Mouse (Mus musculus) heart, adult 2 months (tissue): ENCODE data around the gene Optc. TPM values are rescaled to one million over a fixed set of nuclear protein-coding genes. Genes with fewer than 3 reads are reported as not detected.

Source experiments
- DNase-seq, 2 experiments: peaks; one replicate each; pipeline ENCODE4 v3.0.0; 2021
- H3K27ac ChIP-seq: fragments of 200-600 bp; 2 replicates; pipeline ENCODE4 v1.8.1; 2022
- H3K27me3 ChIP-seq: fragments of 200-500 bp; 2 replicates; pipeline ENCODE4 v1.6.1; 2012; ENCODE audit warnings: mild to moderate bottlenecking, low read length, inconsistent platforms, mixed read lengths; ENCODE audit not compliant: control insufficient read depth, insufficient read depth
- H3K36me3 ChIP-seq: fragments of 200-500 bp; 2 replicates; pipeline ENCODE4 v1.6.1; 2012; ENCODE audit warnings: low read length, inconsistent platforms; ENCODE audit not compliant: control insufficient read depth, insufficient read depth
- H3K4me1 ChIP-seq: fragments of 200-500 bp; 2 replicates; pipeline ENCODE4 v1.6.1; 2011; ENCODE audit warnings: low read length; ENCODE audit not compliant: control insufficient read depth, insufficient read depth
- H3K4me3 ChIP-seq: fragments of 200-600 bp; 2 replicates; pipeline ENCODE4 v1.8.1; 2022
- H3K79me2 ChIP-seq: fragments of 200-500 bp; replicated peaks from 2 replicates; pipeline ENCODE4 v1.6.1; 2012; ENCODE audit warnings: mild to moderate bottlenecking, inconsistent platforms, low read length, moderate library complexity, mixed read lengths; ENCODE audit not compliant: control insufficient read depth, insufficient read depth
- H3K9ac ChIP-seq: fragments of 200-500 bp; 2 replicates; pipeline ENCODE4 v1.6.1; 2012; ENCODE audit warnings: low read depth, mild to moderate bottlenecking, control low read depth, inconsistent platforms, low read length, mixed read lengths
- CTCF ChIP-seq: fragments of 200-600 bp; IDR thresholded peaks from 2 replicates; pipeline ENCODE4 v1.8.1; 2022; ENCODE audit warnings: antibody characterized with exemption, mild to moderate bottlenecking, moderate library complexity
- EP300 ChIP-seq: fragments of 200-500 bp; IDR thresholded peaks from 2 replicates; pipeline ENCODE4 v1.6.1; 2011; ENCODE audit warnings: low read depth, low read length, control low read depth; ENCODE audit not compliant: insufficient read depth
- POLR2A ChIP-seq: fragments of 200-500 bp; IDR thresholded peaks from 2 replicates; pipeline ENCODE4 v1.6.1; 2011; ENCODE audit warnings: mild to moderate bottlenecking, low read depth, low read length, control low read depth; ENCODE audit not compliant: insufficient read depth
- WGBS: fragments of 180-500 bp; shearing (Covaris S2); methylation state at CpG from one replicate; pipeline ENCODE4 v1.1.7; 2018; 5-methylcytosine and 5-hydroxymethylcytosine counted together
- intact Hi-C: fragments of 180-260 bp; cut with DNase I; formaldehyde crosslinking; loops from one replicate; pipeline ENCODE4 v1.15.1; 2025
- polyA plus RNA-seq: library from polyadenylated mRNA; depleted of rRNA; stranded (reverse); fragments of >200 nt; gene quantifications from 2 replicates; pipeline ENCODE4 v1.2.3, GENCODE M21; 2012
- total RNA-seq, 2 experiments: library from RNA; stranded (reverse); gene quantifications; 2 replicates each; pipeline ENCODE4 v1.2.3; 2021

Gene Optc
- total and polyA plus RNA-seq, 3 experiments: 0.34 to 2.4 (median 0.36) TPM

GRCm38 (mm10) chr1:133915115-133915514 lies 7.3 kb upstream of the Optc start:
- no peak for TF ChIP-seq EP300
- TF ChIP-seq POLR2A: no peak
- TF ChIP-seq CTCF: no peak
- H3K79me2 ChIP-seq: no peaks in the 10 kb centered on the region
- WGBS: 83% methylated on average over 13 of the region's 13 CpGs
- no peaks in the 10 kb centered on the region for H3K27me3 ChIP-seq
- no peak for DNase-seq
- intact Hi-C loops: loop anchor here (5.0 kb wide), 1 partner anchor 783 kb away; the partner anchor contains the start of gene Ppp1r15b
- no peak overlapping the region for H3K27ac ChIP-seq
- H3K36me3 ChIP-seq: peaks cover 3% of the 10 kb centered on the region
- H3K4me1 ChIP-seq: peaks cover 25% of the 10 kb centered on the region
- H3K9ac ChIP-seq: no peak overlapping the region
- no peak overlapping the region for H3K4me3 ChIP-seq

GRCm38 (mm10) chr1:133913018-133913417 lies 5.2 kb upstream of the Optc start:
- 57% methylated on average over 6 of the region's 6 CpGs for WGBS
- H3K4me3 ChIP-seq: no peak overlapping the region
- H3K4me1 ChIP-seq: peaks cover 23% of the 10 kb centered on the region
- H3K36me3 ChIP-seq: peaks cover 3% of the 10 kb centered on the region
- TF ChIP-seq EP300 (no peak), POLR2A (no peak), CTCF (no peak)
- DNase-seq: no peak
- H3K27me3 ChIP-seq: no peaks in the 10 kb centered on the region
- H3K79me2 ChIP-seq: no peaks in the 10 kb centered on the region
- no peak overlapping the region for H3K27ac ChIP-seq
- intact Hi-C loops: loop anchor here (2.0 to 5.0 kb wide), 2 partner anchors 48 to 189 kb away; no protein-coding TSS in a partner anchor
- no peak overlapping the region for H3K9ac ChIP-seq

DNA sequence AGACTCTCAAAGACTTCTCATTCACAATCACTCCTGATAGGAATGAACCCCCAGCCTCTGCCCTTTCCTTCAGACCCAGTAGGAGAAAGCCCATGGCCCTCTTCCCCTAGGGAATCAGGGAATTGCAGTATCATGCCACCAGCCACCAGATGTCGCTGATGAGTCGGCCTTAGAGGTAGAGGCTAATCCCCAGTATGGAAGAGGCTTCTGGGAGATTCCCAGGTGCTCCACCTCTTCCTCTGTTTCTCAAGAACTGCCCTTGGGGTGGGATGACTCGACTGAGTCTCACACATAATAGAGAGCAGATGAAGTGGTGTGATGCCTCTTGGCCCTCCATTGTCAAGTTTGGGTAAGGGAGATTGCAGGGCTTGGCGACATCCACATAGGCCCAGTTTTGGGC lies 3.7 kb upstream of the Optc start:
- H3K36me3 ChIP-seq: no peaks in the 10 kb centered on the region; the same call in none of the 2 replicates
- no peak overlapping the region for H3K9ac ChIP-seq
- no peaks in the 10 kb centered on the region for H3K79me2 ChIP-seq
- peak; percentile 61 to 79 for DNase-seq
- H3K4me1 ChIP-seq: peaks cover 15% of the 10 kb centered on the region
- no peaks in the 10 kb centered on the region for H3K27me3 ChIP-seq
- H3K27ac ChIP-seq: no peak overlapping the region
- 0 out of 2 replicates have a peak, but pooled peaks have one; percentile 42 for TF ChIP-seq POLR2A
- TF ChIP-seq CTCF: peak; percentile 99
- peak; percentile 94 for TF ChIP-seq EP300
- intact Hi-C loops: loop anchor here (1.0 to 5.0 kb wide), 2 partner anchors 135 to 191 kb away; no protein-coding TSS in a partner anchor
- H3K4me3 ChIP-seq: no peak overlapping the region
- WGBS: 26% methylated on average over 4 of the region's 4 CpGs

DNA sequence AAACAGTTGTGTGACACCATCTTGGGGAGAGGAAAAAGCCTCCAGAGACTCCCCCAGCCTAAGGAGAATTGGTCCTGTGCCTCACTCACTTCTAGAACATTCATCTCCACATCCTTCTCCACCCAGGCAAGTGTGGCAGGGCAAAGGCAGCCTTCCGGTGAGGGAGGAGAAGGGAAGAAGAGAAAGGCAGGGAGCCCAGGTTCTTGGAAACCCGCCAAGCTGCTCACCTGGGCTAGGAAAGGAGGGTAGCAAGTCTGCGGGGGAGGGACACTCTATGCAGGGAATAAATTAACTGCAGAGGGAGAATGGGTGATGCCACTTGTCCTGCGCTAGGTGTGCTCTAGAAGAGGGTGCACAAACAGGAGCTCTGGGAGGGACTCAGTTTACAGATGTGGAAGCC lies 3.2 kb upstream of the Optc start:
- Histone ChIP-seq H3K27me3 (no peaks in the 10 kb centered on the region), H3K79me2 (no peaks in the 10 kb centered on the region), H3K36me3 (no peaks in the 10 kb centered on the region), H3K4me1 (peaks cover 12% of the 10 kb centered on the region), H3K9ac (no peak overlapping the region), H3K27ac (no peak overlapping the region), H3K4me3 (no peak overlapping the region)
- intact Hi-C loops: loop anchor here (1.0 to 5.0 kb wide), 2 partner anchors 135 to 191 kb away; no protein-coding TSS in a partner anchor
- 68% methylated on average over 4 of the region's 4 CpGs for WGBS
- TF ChIP-seq CTCF (no peak), EP300 (no peak), POLR2A (no peak)
- no peak for DNase-seq

DNA sequence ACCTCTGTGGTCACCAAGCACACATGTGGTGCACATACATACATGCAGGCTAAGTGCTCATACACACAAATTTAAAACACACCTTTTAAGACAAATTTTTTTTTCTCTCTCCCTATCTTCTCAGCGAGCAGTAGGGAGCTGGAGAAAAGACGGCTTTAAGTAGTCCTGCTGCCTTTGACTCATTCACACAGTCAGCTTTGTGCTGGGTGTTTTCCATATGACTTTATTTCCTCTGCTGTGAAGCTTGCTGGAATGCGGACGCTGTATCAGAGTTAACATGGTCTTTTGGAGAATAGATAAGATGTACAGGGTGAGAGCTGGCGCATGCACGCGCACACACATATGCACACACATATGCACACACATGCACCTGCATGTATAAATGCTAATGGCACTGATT lies 2.3 kb upstream of the Optc start:
- Histone ChIP-seq H3K4me1 (peaks cover 8% of the 10 kb centered on the region), H3K4me3 (no peak overlapping the region), H3K27me3 (no peaks in the 10 kb centered on the region), H3K36me3 (no peaks in the 10 kb centered on the region), H3K9ac (no peak overlapping the region), H3K27ac (no peak overlapping the region), H3K79me2 (no peaks in the 10 kb centered on the region)
- intact Hi-C loops: loop anchor here (5.0 kb wide), 1 partner anchor 192 kb away; no protein-coding TSS in a partner anchor
- WGBS: 62% methylated on average over 7 of the region's 7 CpGs
- DNase-seq: no peak
- TF ChIP-seq EP300 (no peak), CTCF (no peak), POLR2A (no peak; the same call in 1 of the 2 replicates)

DNA sequence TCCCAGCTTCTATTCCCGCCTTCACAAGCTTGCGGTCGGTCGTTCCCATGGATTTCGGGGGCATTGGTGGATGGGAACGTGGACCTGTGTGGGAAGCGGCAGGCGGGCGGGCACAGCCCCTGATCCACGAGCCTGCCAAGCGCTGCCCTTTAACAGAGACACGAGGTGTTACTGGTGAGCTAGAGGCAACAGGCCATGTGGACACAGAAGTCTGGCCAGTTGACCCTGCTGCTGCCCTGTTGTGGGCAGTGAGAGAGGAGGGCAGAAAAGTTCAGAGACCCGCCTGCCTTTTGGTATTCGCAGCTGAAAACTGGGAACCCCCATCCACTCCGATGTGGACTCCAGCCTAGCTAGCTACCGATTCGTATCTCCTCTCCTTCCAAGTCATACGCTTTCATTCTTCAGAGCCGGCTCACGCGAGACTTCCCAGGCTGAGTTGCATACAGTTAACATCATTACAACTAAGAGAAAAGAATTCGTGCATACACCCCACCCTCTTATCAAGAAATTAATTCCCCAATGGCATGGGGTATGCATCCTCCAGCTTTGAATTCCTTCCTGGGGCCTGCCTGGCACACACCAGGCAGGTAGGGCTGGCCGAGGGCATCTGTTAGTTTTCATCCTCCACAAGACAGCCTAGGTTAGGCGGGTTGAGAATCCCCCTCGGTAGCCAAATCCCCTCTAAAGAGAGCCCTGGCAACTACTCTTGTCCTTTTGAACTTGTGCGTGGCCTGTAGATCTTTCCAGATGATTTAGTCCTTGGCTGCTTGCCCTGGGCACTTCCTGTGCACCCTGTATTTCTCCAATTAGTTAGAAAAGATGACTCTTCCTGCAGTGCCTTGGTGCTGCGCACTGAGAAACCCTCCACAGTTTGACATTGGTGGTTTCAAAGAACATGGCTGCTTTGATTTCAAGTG lies 1.1 kb upstream of the Optc start:
- intact Hi-C loops: no loop called here
- Histone ChIP-seq H3K4me1 (peaks cover 8% of the 10 kb centered on the region), H3K79me2 (no peaks in the 10 kb centered on the region), H3K4me3 (peak overlapping the region; percentile 32), H3K9ac (peak overlapping the region; percentile 42), H3K27me3 (no peaks in the 10 kb centered on the region), H3K36me3 (no peaks in the 10 kb centered on the region), H3K27ac (peak overlapping the region; percentile 54)
- WGBS: 13% methylated on average over 27 of the region's 27 CpGs
- no peak for TF ChIP-seq EP300
- TF ChIP-seq CTCF: no peak
- TF ChIP-seq POLR2A: no peak; the same call in 1 of the 2 replicates
- peak in 1 of 2 experiments; percentile 64 for DNase-seq
